Mouse (Mus musculus): Measurements from ENCODE around the gene Rdh11. TPM values are rescaled to one million over a fixed set of nuclear protein-coding genes. Genes with fewer than 3 reads are reported as not detected.
A peak's percentile ranks its signal among the peaks of the same experiment; 100 is the strongest.

Gene Rdh11
- polyA plus RNA-seq, 1 experiment from 2014 or later = 15.5 TPM

GRCm38 (mm10) chr12:79134676-79135075, 57.4 kb downstream of the Rdh11 start:
- no peak overlapping the region for H3K4me2 ChIP-seq (replicated peaks; ENCODE audit: low read depth, low read length)
- DNase-seq (ENCODE audit: low spot score) (no peak), ATAC-seq (no peak)
- H3K36me3 ChIP-seq (ENCODE audit: insufficient read depth, low read length) = no peaks in the 10 kb centered on the region
- H3K4me3 ChIP-seq (ENCODE audit: low read depth, low read length) = no peak overlapping the region
- H3K4me1 ChIP-seq (ENCODE audit: insufficient read depth, low read depth, low read length) = no peaks in the 10 kb centered on the region
- no peaks in the 10 kb centered on the region for H3K9me3 ChIP-seq (ENCODE audit: low read length)
- no peak overlapping the region for H3K9ac ChIP-seq (replicated peaks; ENCODE audit: low read depth)
- H3K27ac ChIP-seq (ENCODE audit: low read length) = no peak overlapping the region
- TF ChIP-seq EP300 (IDR thresholded peaks at IDR 0.05) (no peak), CTCF (IDR thresholded peaks at IDR 0.05) (no peak)
- peaks cover 13% of the 10 kb centered on the region; the same call in 1 of the 2 replicates for H3K27me3 ChIP-seq (replicated peaks; ENCODE audit: insufficient read depth, low read length)
- WGBS = 37% methylated on average over 8 of the region's 8 CpGs

GRCm38 (mm10) chr12:79131706-79132460, 60.2 kb downstream of the Rdh11 start:
- H3K27ac ChIP-seq (ENCODE audit: low read length) = peak overlapping the region; percentile 33; the same call in 1 of the 2 replicates
- DNase-seq (ENCODE audit: low spot score) (peak; percentile 75), ATAC-seq (peak; percentile 67)
- no peak overlapping the region for H3K9ac ChIP-seq (replicated peaks; ENCODE audit: low read depth)
- no peaks in the 10 kb centered on the region for H3K4me1 ChIP-seq (ENCODE audit: insufficient read depth, low read depth, low read length)
- WGBS = 23% methylated on average over 5 of the region's 5 CpGs
- no peaks in the 10 kb centered on the region for H3K9me3 ChIP-seq (ENCODE audit: low read length)
- H3K4me3 ChIP-seq (ENCODE audit: low read depth, low read length) = peak overlapping the region; percentile 39
- H3K27me3 ChIP-seq (replicated peaks; ENCODE audit: insufficient read depth, low read length) = peaks cover 13% of the 10 kb centered on the region; the same call in 1 of the 2 replicates
- TF ChIP-seq CTCF (IDR thresholded peaks at IDR 0.05) (no peak), EP300 (IDR thresholded peaks at IDR 0.05) (no peak)
- no peaks in the 10 kb centered on the region for H3K36me3 ChIP-seq (ENCODE audit: insufficient read depth, low read length)
- peak overlapping the region; percentile 61 for H3K4me2 ChIP-seq (replicated peaks; ENCODE audit: low read depth, low read length)

- no peaks in the 10 kb centered on the region for H3K36me3 ChIP-seq (ENCODE audit: insufficient read depth, low read length)
- DNase-seq (ENCODE audit: low spot score) (no peak), ATAC-seq (no peak)
- H3K4me3 ChIP-seq (ENCODE audit: low read depth, low read length) = peak overlapping the region; percentile 39
- no peak for TF ChIP-seq CTCF (IDR thresholded peaks at IDR 0.05)
- TF ChIP-seq EP300 (IDR thresholded peaks at IDR 0.05) = no peak
- no peaks in the 10 kb centered on the region for H3K4me1 ChIP-seq (ENCODE audit: insufficient read depth, low read depth, low read length)
- under 1% methylated on average over 22 of the region's 22 CpGs for WGBS
- no peak overlapping the region for H3K27ac ChIP-seq (ENCODE audit: low read length)
- no peak overlapping the region for H3K9ac ChIP-seq (replicated peaks; ENCODE audit: low read depth)
- peak overlapping the region; percentile 61 for H3K4me2 ChIP-seq (replicated peaks; ENCODE audit: low read depth, low read length)
- H3K9me3 ChIP-seq (ENCODE audit: low read length) = no peaks in the 10 kb centered on the region
- H3K27me3 ChIP-seq (replicated peaks; ENCODE audit: insufficient read depth, low read length) = peaks cover 13% of the 10 kb centered on the region; the same call in 1 of the 2 replicates
Measured at GRCm38 (mm10) chr12:79131178-79131675, 60.9 kb downstream of the Rdh11 start.

- under 1% methylated on average over 47 of the region's 47 CpGs for whole genome bisulfite sequencing
- Histone ChIP-seq H3K36me3 (ENCODE audit: insufficient read depth, low read length) (no peaks in the 10 kb centered on the region), H3K4me1 (ENCODE audit: insufficient read depth, low read depth, low read length) (no peaks in the 10 kb centered on the region), H3K9me3 (ENCODE audit: low read length) (no peaks in the 10 kb centered on the region), H3K27me3 (replicated peaks; ENCODE audit: insufficient read depth, low read length) (peaks cover 13% of the 10 kb centered on the region; the same call in 1 of the 2 replicates), H3K4me2 (replicated peaks; ENCODE audit: low read depth, low read length) (peak within 1 kb of the TSS; percentile 61), H3K9ac (replicated peaks; ENCODE audit: low read depth) (no peak within 1 kb of the TSS), H3K4me3 (ENCODE audit: low read depth, low read length) (peak within 1 kb of the TSS; percentile 39), H3K27ac (ENCODE audit: low read length) (no peak within 1 kb of the TSS)
- peak; percentile 94 for ATAC-seq
- no peak for TF ChIP-seq EP300 (IDR thresholded peaks at IDR 0.05)
- TF ChIP-seq CTCF (IDR thresholded peaks at IDR 0.05) = no peak
- DNase-seq (ENCODE audit: low spot score) = peak; percentile 89
Measured at GRCm38 (mm10) chr12:79130299-79131177, 61.6 kb downstream of the Rdh11 start, which contains the start of gene Arg2. TSS of gene Arg2 (plus strand) at chr12:79130777.

Other genes with a start within 250 kb of the Rdh11 start
- gene Tmem229b, start 184.7 kb downstream of the Rdh11 start, polyA plus RNA-seq (2015; fragmentation: Nextera tagmentation; extraction: Ambion mirVana) = 5.1 and 5.3 TPM in 2 replicates
- gene Plekhh1, start 163.1 kb downstream of the Rdh11 start, polyA plus RNA-seq (2015; fragmentation: Nextera tagmentation; extraction: Ambion mirVana) = 1.9 and 2.2 TPM in 2 replicates
- 14.8 and 15.7 TPM in 2 replicates for gene Pigh, start 102.6 kb downstream of the Rdh11 start, polyA plus RNA-seq (2015; fragmentation: Nextera tagmentation; extraction: Ambion mirVana)
- 19.1 and 24.8 TPM in 2 replicates for gene Arg2, start 61.5 kb downstream of the Rdh11 start, polyA plus RNA-seq (2015; fragmentation: Nextera tagmentation; extraction: Ambion mirVana)
- gene Vti1b, start 19.6 kb downstream of the Rdh11 start, polyA plus RNA-seq (2015; fragmentation: Nextera tagmentation; extraction: Ambion mirVana) = 78.5 and 80.6 TPM in 2 replicates
- 0.61 and 0.69 TPM in 2 replicates for gene Rdh12, start 16.6 kb upstream of the Rdh11 start, polyA plus RNA-seq (2015; fragmentation: Nextera tagmentation; extraction: Ambion mirVana)
- 7.0 and 8.0 TPM in 2 replicates for gene Zfyve26, start 104.0 kb upstream of the Rdh11 start, polyA plus RNA-seq (2015; fragmentation: Nextera tagmentation; extraction: Ambion mirVana)
- gene Rad51b, start 105.0 kb upstream of the Rdh11 start, polyA plus RNA-seq (2015; fragmentation: Nextera tagmentation; extraction: Ambion mirVana) = 1.3 and 1.5 TPM in 2 replicates

Measured in lung, postnatal 0 days (tissue).